Mouse (Mus musculus) liver, embryonic 14.5 days (tissue): ENCODE data around the gene Sh2d3c.

Experiments
- CTCF ChIP-seq: IDR thresholded peaks from 2 replicates; pipeline ENCODE4 v1.5.1; 2016; ENCODE audit warnings: antibody characterized with exemption, low read depth, control low read depth
- EP300 ChIP-seq: IDR thresholded peaks from 2 replicates; pipeline ENCODE4 v1.6.1; 2016; ENCODE audit warnings: antibody characterized with exemption, low read depth

- TF ChIP-seq CTCF, result no peak
- TF ChIP-seq EP300, result no peak
Measured at GRCm38 (mm10) chr2:32784048-32784681, 63.3 kb downstream of the Sh2d3c start, which contains the start of gene Cfap157.
